Mouse (Mus musculus) erythroblast, embryonic 14.5 days (primary cell): ENCODE results near the gene Tma16. TPM values are rescaled to one million over a fixed set of nuclear protein-coding genes. Genes with fewer than 3 reads are reported as not detected.

Experiments used
- H3K27me3 ChIP-seq: 2 replicates; pipeline ENCODE4 v1.6.1; 2012; ENCODE audit warnings: inconsistent platforms; ENCODE audit not compliant: control insufficient read depth
- H3K36me3 ChIP-seq: 2 replicates; pipeline ENCODE4 v1.6.1; 2012; ENCODE audit warnings: mild to moderate bottlenecking, inconsistent platforms; ENCODE audit not compliant: control insufficient read depth
- H3K4me1 ChIP-seq: 2 replicates; pipeline ENCODE4 v1.6.1; 2012; ENCODE audit warnings: inconsistent platforms; ENCODE audit not compliant: control insufficient read depth
- H3K4me3 ChIP-seq: replicated peaks from 2 replicates; pipeline ENCODE3; 2012; ENCODE audit warnings: moderate library complexity, mild to moderate bottlenecking, inconsistent platforms
- H3K9me3 ChIP-seq: 2 replicates; pipeline ENCODE4 v1.6.1; 2012; ENCODE audit warnings: low read length, inconsistent platforms, mixed read lengths; ENCODE audit not compliant: control insufficient read depth
- GATA1 ChIP-seq: IDR thresholded peaks from 2 replicates; pipeline ENCODE4 v1.6.1; 2012; ENCODE audit warnings: low read length, inconsistent platforms, mixed read lengths
- TAL1 ChIP-seq: IDR thresholded peaks from 3 replicates; pipeline ENCODE4 v1.6.1; 2012; ENCODE audit warnings: low read length, inconsistent platforms, mixed read lengths
- polyA plus RNA-seq: library from polyadenylated mRNA; stranded (reverse); fragments of >175 nt; gene quantifications from 2 replicates; pipeline ENCODE4 v1.2.3, GENCODE M21; 2012

Gene Tma16
- polyA plus RNA-seq, 1 experiment: 0.15 TPM

DNA sequence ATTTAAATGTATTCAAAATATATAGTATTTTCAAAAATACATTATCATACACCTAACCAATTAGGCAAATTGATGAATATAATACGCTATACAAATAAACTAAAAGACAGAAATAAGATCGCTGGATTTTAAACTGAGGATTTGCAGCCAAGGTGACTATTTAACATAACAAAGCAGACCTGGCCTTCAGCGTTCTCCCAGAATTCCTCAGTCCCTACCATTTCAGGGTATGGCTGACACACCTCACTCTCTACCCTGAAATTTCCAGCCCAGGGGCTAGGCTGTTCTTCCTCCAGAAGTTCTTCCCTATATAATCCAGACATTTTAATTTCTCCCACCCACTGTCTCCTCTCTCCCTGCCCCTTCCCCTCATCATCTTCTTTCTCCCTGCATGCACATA is 2.2 kb upstream of the Tma16 start:
- TF ChIP-seq GATA1 (no peak), TAL1 (no peak)
- no peaks in the 10 kb centered on the region for H3K9me3 ChIP-seq
- no peaks in the 10 kb centered on the region; the same call in 1 of the 2 replicates for H3K36me3 ChIP-seq
- peaks cover 13% of the 10 kb centered on the region for H3K4me1 ChIP-seq
- no peak overlapping the region for H3K4me3 ChIP-seq
- no peaks in the 10 kb centered on the region for H3K27me3 ChIP-seq

DNA sequence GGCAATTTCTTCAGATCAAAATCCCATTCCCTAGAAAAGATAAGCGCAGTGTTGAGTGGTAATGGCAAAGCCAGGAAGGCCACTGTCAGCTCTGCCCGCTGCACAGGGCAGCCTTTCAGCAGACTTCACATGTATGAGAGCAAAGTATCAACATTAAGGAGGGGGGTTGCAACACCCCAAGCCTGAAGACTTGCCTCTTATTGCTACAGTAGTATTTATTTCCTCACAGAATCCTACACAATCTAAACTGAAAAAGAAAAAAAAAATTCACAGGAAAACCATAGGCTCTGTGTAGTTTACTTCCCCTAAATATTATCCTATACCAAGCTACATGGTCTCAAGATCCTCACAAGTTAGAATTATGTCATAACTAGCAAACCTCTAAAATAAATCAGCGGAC is 9.4 kb downstream of the Tma16 start:
- Histone ChIP-seq H3K36me3 (peaks cover 53% of the 10 kb centered on the region), H3K9me3 (no peaks in the 10 kb centered on the region), H3K27me3 (no peaks in the 10 kb centered on the region), H3K4me1 (no peaks in the 10 kb centered on the region), H3K4me3 (no peak overlapping the region)
- no peak for TF ChIP-seq TAL1
- TF ChIP-seq GATA1: no peak

DNA sequence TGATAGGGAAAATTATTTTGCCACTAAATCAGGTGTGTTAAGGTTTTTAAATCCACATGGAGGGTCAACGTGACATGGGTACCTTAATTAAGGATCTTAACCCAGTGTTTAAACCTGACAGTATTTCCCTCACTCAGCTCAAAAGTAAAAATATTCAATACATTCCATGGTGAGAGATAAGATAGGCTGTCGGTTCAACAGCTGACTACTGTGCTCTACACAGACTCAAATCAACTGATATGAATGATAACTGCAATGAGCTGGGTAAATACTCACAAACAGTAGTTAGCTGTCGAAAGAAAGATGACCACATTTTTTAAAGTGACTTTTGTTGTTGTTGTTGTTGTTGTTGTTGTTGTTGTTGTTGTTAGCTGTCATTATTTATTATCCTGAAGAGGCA is 16.5 kb downstream of the Tma16 start:
- Histone ChIP-seq H3K4me1 (no peaks in the 10 kb centered on the region), H3K27me3 (no peaks in the 10 kb centered on the region), H3K4me3 (no peak overlapping the region), H3K36me3 (no peaks in the 10 kb centered on the region), H3K9me3 (no peaks in the 10 kb centered on the region)
- TF ChIP-seq GATA1: no peak
- no peak for TF ChIP-seq TAL1

DNA sequence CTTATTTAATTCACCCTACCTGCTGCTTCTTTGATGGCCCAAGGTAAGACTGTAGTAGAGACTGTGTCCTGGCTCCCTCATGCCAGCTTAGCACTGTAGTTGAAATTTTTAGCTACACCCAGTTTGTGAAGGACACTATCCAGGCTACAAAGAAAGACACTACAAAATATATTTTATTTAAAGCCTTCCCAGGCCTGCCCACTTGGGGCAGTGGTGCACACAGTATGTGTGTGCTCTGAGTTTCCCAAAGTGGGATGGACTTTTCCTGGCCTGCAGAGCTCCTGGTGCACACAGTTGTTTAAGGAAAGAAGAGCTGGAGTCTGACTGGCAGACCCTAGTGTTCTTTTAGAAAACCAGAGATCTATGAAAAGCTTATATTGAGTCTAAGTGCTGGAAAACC is 29.3 kb downstream of the Tma16 start:
- TF ChIP-seq TAL1 (no peak), GATA1 (no peak)
- H3K9me3 ChIP-seq: no peaks in the 10 kb centered on the region
- H3K27me3 ChIP-seq: no peaks in the 10 kb centered on the region
- no peak overlapping the region for H3K4me3 ChIP-seq
- H3K36me3 ChIP-seq: no peaks in the 10 kb centered on the region
- H3K4me1 ChIP-seq: no peaks in the 10 kb centered on the region

DNA sequence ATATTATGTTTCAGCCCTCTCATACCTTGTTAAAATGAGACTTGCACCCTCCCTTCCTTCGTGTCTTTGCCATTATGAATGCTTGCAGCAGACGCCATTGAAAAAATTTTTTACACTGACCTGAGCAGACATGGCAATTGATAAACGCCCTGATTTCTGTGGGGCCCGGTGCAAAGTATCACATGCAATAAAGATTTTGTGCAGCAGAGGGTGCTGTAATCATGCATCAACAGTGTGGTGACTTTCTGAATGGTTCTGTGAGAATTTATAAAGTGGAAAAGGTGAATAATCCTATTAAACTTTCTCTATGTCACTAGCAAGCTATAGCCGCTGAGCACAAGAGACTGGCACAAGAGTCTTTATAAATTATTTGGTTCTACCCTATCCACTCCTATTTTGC is 35.6 kb downstream of the Tma16 start:
- TF ChIP-seq GATA1 (no peak), TAL1 (no peak)
- no peaks in the 10 kb centered on the region for H3K4me1 ChIP-seq

DNA sequence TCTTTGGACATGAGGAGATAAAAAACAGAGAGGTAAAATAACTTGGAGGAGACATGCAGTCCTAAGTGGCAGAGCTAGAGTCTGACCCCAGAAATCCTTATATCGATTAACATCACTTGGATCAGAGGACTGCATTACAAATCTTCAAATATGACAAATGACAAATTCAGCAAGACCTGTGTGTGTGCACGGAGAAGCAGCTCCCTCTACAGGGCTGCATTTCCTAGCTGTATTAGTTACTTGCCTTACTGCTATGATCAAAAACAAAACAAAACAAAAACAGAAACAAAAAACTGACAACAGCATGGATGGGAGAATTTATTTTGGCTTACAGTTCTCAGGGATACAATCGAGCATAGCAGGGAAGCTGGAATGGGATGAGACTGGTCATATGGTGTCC is 41.0 kb downstream of the Tma16 start:
- H3K36me3 ChIP-seq: no peaks in the 10 kb centered on the region
- H3K4me3 ChIP-seq: no peak overlapping the region
- no peaks in the 10 kb centered on the region for H3K4me1 ChIP-seq
- TF ChIP-seq GATA1 (no peak), TAL1 (no peak)
- H3K9me3 ChIP-seq: no peaks in the 10 kb centered on the region
- H3K27me3 ChIP-seq: no peaks in the 10 kb centered on the region

More for the DNA sequence above, 35.6 kb downstream of the Tma16 start:
- Histone ChIP-seq H3K4me3 (no peak overlapping the region), H3K36me3 (no peaks in the 10 kb centered on the region), H3K27me3 (no peaks in the 10 kb centered on the region), H3K9me3 (no peaks in the 10 kb centered on the region)

DNA sequence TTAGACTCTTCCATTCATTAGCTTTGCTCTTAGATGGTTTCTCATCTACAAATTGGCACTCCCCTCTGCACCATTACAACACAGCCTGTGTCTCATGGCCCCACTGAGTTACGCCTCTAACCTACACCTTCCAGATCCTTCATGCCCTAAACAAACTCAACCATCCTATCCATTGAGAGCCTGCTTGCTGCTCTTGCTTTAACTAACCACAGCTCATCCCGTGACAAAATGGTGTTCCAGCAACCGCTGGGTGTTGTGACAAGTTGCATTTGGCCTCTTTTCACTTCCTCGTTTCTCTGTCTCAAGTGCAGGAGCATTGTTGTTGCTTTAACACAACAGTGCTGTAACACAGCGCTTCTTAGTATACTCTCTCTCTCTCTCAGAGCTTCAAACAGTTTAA is 42.2 kb downstream of the Tma16 start:
- no peaks in the 10 kb centered on the region for H3K27me3 ChIP-seq

DNA sequence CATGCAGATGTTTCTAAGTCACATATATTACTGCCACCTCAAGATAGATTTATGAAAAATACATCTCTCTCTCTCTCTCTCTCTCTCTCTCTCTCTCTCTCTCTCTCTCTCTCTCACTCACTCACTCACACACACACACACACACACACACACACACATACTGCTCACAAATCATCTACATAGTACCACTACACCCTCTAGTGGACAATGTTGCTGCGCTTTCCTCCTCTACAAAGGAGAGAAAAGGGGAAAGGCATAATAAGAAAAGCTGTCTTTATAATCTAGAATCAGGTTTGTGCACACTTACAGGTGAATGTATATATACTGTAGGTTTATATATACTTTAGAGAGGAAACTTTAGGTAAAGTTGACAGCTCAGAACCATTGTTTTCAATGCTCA is 43.6 kb downstream of the Tma16 start:
- no peak for TF ChIP-seq TAL1
- TF ChIP-seq GATA1: no peak
- H3K4me1 ChIP-seq: no peaks in the 10 kb centered on the region
- H3K4me3 ChIP-seq: no peak overlapping the region
- H3K36me3 ChIP-seq: no peaks in the 10 kb centered on the region
- H3K27me3 ChIP-seq: no peaks in the 10 kb centered on the region
- no peaks in the 10 kb centered on the region for H3K9me3 ChIP-seq

More for the DNA sequence above, 42.2 kb downstream of the Tma16 start:
- TF ChIP-seq TAL1: no peak
- TF ChIP-seq GATA1: no peak
- Histone ChIP-seq H3K9me3 (no peaks in the 10 kb centered on the region), H3K36me3 (no peaks in the 10 kb centered on the region), H3K4me1 (no peaks in the 10 kb centered on the region), H3K4me3 (no peak overlapping the region)

DNA sequence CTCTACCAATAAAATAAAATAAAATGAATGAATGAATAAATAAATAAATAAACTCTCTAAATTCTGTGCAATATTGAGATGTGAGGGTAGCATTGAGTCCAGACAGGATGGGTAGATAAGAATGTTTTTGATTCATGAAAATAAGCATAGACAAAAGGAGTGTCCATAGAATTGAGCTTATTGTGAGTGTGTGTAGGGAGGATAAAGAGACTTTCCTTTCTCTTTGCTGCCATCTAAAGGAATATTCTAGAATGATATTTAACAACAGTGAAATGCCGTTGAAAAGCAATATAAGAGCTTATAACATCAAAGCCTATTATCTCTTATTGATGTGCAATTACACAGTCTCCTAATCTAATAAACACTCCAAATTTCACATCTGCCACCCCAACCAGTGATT is 45.2 kb downstream of the Tma16 start:
- no peaks in the 10 kb centered on the region for H3K27me3 ChIP-seq
- no peaks in the 10 kb centered on the region for H3K36me3 ChIP-seq
- no peak overlapping the region for H3K4me3 ChIP-seq
- H3K4me1 ChIP-seq: no peaks in the 10 kb centered on the region
- TF ChIP-seq GATA1 (no peak), TAL1 (no peak)
- no peaks in the 10 kb centered on the region for H3K9me3 ChIP-seq

DNA sequence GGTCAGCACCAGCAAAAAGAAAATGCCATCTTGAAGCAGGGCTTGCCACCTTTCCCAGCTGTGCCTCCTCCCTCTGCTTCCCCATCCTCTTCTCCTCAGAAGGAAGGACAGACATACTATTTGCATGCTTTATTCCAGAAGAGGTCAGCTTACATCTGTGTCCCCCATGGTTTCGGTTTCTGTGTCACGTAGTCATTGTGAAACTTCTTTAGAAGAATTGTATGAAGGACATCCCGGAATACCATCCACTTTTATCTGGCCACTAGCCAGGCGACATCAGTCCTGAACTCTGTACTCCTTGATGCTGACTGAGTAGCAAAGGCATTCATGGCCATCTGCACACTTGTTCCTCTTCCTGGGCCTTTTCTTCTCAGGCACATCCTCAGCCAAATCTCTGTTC is 47.9 kb downstream of the Tma16 start:
- H3K9me3 ChIP-seq: no peaks in the 10 kb centered on the region
- H3K4me1 ChIP-seq: no peaks in the 10 kb centered on the region
- TF ChIP-seq GATA1 (no peak), TAL1 (no peak)
- no peaks in the 10 kb centered on the region for H3K27me3 ChIP-seq
- no peak overlapping the region for H3K4me3 ChIP-seq
- H3K36me3 ChIP-seq: no peaks in the 10 kb centered on the region
